Mouse (Mus musculus): ENCODE measurements around the gene Dnttip1. TPM values are rescaled to one million over a fixed set of nuclear protein-coding genes. Genes with fewer than 3 reads are reported as not detected.
"Not testable (repeated sequence)": the region's sequence is repeated elsewhere in the genome, so short reads cannot be mapped to it uniquely, and the experiment has no call there.

The Dnttip1 gene
- total RNA-seq (2022) = 10 to 100 TPM; 20.4 to 28.2 (median 26.9) TPM

GRCm38 (mm10) chr2:164745843-164746479, at the start of gene Dnttip1, which contains the start of gene Wfdc3:
Gene Dnttip1 (plus strand): TSS chr2:164745983.
Gene Wfdc3 (minus strand): TSS chr2:164745931.
- DNase-seq (ENCODE audit: low spot score) = peak; percentile 93

- no peak for DNase-seq (ENCODE audit: low spot score)
These were observed 47.6 kb upstream of the Dnttip1 start, which contains the start of gene Spint4 for GRCm38 (mm10) chr2:164698201-164698600. Gene Spint4 (plus strand): TSS chr2:164698501.

DNA sequence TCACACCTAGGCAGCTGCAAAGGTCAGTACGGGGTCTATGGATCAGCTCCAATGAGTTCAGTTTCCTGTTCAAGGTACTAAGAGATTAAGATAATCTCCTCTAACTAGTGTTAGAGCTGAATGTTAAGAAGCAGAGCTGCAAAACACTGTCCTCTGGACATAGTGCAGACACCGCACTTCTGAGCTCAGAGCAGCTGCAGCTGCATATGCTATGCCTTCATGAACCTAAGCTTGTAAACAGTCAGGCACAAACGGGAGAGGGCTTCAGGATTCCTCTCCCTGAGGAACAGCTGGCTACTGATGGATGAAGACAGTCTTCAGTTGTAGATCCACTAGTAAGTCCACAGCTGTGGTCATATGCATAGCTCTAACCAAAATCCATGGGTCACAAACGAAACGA, 44.8 kb upstream of the Dnttip1 start:
- no peak for DNase-seq (ENCODE audit: low spot score)

DNA sequence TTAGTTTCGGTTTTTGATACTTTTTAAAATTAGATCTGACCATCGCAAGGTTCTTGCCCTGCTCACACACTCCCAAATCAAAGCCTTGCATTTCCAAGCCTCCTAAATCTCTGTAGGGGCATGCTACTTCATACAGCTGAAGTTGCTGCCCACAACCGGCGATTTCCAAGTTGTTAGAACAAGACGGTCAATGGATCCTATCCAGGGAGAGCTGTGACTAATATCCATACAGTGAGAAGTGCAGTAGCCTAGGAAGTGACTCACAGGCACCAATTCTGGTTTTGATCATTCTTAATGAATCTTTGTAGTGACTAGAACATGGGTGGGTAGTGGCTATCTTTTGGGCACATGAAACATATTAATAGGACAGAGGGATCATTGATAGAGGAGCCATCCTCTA, 44.0 kb upstream of the Dnttip1 start:
- DNase-seq (ENCODE audit: low spot score) = no peak

DNA sequence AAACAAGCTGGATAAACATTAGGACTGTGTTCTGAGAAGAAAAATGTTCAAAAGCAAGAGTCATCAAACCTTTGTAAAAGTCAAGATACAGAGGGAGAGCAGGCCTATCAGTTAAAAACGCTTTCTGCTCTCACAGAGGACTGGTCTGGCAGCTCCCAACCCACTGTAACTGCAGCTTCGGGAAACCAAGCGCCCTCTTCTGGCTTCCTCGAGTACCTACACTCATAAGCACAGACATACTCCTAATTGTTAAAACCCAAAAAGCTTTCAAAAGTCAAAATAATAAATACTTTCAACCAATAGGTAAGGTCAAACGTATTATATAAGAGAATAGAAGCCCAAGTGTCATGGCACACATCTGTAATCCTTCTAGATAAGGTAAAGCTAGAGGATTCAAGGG, 41.5 kb upstream of the Dnttip1 start:
- no peak for DNase-seq (ENCODE audit: low spot score)

DNA sequence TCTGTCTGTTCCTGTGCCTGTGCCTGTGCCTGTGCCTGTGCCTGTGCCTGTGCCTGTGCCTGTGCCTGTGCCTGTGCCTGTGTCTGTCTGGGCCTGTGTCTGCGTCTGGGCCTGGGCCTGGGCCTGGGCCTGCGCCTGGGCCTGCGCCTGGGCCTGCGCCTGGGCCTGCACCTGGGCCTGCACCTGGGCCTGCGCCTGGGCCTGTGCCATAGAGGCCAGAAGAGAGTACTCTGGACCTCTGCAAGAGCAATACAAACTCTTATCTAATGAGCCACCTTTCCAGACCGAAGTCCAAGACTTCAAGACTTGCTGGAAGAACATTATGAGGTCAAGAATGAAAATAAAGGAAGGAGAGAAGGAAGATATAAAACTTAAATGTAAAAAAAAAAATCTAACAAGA, 40.5 kb upstream of the Dnttip1 start:
- no peak for DNase-seq (ENCODE audit: low spot score)

DNA sequence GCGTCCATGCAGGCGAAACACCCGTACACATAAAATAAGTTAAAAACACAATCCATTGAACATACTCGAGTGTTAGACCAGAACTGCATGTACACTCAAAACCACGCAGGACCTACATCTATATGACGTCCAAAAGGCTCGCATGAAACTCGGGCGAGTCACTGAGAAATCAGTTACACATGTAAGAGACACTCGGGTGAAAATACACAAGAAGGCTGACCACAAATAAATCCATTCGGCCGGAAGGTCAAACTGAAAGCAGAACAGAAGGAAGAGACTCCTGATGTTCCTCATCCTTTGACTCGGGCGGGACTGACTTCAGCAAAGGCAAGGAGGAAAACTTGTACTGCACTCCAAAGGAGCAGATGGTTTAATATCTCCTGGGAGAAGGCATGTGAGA, 39.8 kb upstream of the Dnttip1 start:
- DNase-seq (ENCODE audit: low spot score) = no peak

GRCm38 (mm10) chr2:164715005-164715404, 30.8 kb upstream of the Dnttip1 start, which contains the start of gene Spint5:
Gene Spint5 (plus strand): TSS chr2:164715305.
- no peak for DNase-seq (ENCODE audit: low spot score)

- not testable (repeated sequence) for DNase-seq (ENCODE audit: low spot score)
These were observed 29.5 kb upstream of the Dnttip1 start for GRCm38 (mm10) chr2:164716194-164716786.

- no peak for DNase-seq (ENCODE audit: low spot score)
These were observed 22.5 kb upstream of the Dnttip1 start for GRCm38 (mm10) chr2:164723276-164723675.

GRCm38 (mm10) chr2:164725895-164726619, 19.7 kb upstream of the Dnttip1 start:
- DNase-seq (ENCODE audit: low spot score) = peak; percentile 35

DNA sequence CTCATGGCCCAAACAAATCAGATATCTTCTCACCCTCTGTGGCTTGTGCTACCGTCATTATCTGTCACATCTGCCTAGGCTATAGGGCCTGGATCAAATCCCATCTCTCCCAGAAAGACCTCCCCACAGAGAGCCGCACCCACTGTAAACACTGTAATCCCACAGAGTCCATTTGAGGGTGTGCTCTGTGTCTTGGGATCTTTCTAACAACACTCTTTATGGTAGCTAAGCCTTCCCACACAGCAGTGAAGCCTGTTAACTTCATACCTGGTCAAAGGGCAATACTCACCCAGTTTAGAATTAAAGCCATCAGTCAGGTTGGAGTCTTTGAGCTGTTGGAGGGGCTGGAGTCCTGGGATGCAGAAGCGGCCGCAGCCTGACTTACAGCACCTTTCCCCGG, 14.1 kb upstream of the Dnttip1 start:
- no peak for DNase-seq (ENCODE audit: low spot score)

GRCm38 (mm10) chr2:164733259-164733658, 12.5 kb upstream of the Dnttip1 start:
- DNase-seq (ENCODE audit: low spot score) = no peak

GRCm38 (mm10) chr2:164734839-164735238, 10.9 kb upstream of the Dnttip1 start:
- DNase-seq (ENCODE audit: low spot score) = no peak

DNA sequence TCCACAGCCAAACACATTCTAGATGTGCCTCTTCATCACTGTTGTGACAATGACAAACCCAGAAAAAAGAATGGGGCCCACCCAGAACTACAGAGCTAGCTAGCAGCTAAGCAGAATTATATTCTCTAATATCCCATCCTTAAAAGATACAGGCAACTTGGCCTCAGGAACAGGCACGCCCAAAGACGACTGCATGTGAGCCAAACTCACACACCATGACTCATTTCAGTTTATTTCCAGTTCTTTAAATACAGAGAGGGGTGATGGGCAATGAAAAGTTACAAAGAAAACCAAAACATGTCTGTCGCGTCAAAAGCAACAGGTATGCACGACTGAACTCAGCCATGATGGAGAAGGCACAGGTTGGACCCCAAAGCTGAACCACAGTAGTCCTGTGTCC, 10.3 kb upstream of the Dnttip1 start:
- DNase-seq (ENCODE audit: low spot score) = no peak

DNA sequence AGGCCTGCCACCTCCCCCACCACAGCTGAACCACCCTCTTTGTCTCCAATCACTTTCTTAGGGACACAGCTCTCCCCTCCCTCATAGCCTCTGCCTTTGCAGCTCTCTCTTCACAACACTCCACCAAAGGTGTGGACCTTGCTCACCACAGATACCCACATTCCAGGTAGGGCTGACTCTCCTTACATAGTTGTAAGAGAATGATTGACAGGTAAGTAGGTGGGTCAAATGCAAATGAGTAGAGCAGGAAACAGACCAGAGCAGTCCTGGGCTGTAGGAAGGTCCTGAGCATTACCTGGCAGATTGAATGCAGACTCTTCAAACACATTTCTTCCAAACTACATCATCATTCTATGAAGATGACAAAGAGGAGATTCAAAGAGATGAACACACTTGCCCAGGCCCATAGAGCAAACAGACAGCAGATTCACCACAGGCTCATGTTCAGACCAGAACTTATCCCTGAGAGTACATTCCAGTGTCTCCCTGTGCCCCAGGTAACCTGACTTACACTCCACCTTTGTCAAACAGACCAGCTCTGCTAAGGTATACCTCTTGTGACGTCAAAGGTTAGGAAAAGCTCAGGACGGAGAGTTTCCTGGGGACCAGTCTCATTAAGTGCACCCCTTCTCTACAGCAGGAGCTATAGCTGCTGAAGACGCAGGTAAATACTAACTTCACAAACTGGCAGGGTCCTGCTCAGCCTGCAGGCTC, 8.2 kb upstream of the Dnttip1 start:
- DNase-seq (ENCODE audit: low spot score) = no peak

GRCm38 (mm10) chr2:164739876-164740275, 5.9 kb upstream of the Dnttip1 start:
- no peak for DNase-seq (ENCODE audit: low spot score)

DNA sequence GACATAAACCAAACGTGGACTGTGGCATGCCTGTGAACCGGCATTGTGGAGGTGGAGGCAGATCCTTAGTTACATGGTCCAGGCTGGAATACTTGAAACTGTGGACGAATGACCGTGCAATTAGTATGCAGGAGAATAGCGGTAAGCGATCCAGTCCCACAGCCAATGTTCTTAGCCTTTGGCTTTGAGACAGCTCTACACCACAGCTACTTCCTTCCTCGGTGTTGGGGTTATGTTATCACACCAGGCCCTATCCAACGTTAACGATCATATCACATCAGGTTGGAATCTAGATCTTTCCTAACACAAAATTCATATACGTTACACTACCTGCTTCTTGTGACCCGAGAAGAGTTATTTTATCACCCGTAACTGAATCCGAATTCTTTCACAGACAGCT, 796 bp upstream of the Dnttip1 start:
- no peak for DNase-seq (ENCODE audit: low spot score)

GRCm38 (mm10) chr2:164746693-164747092, 910 bp downstream of the Dnttip1 start:
- no peak for DNase-seq (ENCODE audit: low spot score)

DNA sequence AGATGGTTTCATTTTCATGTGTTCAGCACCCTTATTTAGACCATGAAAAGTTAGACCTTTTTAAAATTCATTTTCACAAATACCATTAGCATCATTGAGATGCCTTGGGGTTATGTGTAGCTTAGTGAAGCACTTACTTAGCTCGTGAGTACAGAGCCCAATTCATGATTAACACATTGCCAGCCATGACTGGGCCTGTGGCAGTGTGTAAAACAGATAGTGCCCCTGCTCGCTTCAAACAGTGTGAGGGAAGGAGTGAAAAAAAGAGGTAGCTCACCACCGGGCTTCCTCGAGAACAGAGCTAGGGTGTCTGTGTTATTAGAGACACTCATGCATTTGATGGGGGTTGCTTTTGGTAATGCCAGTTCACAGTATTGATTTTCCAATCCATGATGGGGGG, 2.4 kb downstream of the Dnttip1 start:
- no peak for DNase-seq (ENCODE audit: low spot score)

DNA sequence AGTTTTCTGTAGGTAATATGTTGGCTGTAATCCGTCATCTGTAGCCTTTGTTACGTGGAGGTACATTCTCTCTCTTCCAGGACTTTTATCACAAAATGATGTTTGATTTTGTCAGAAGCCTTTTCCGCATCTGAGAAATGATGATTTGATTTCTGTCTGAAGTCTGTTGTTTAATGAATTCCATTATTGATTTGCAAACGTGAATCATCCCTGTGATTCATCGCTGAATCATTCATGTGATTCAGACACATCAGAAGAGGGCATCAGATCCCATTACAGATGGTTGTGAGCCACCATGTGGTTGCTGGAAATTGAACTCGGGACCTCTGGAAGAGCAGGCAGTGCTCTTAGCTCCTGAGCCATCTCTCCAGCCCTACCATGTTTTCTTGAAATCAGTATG, 3.2 kb downstream of the Dnttip1 start:
- no peak for DNase-seq (ENCODE audit: low spot score)

GRCm38 (mm10) chr2:164752454-164752853, 6.7 kb downstream of the Dnttip1 start:
- DNase-seq (ENCODE audit: low spot score) = no peak
